Mouse (Mus musculus) C2C12 (cell line): ENCODE measurements around the gene Tspan9.

Source experiments
- CEBPB ChIP-seq: IDR thresholded peaks from one replicate; pipeline ENCODE4 v1.6.1; 2011; ENCODE audit warnings: low read depth, mild to moderate bottlenecking, control low read depth, moderate library complexity
- CTCF ChIP-seq: IDR thresholded peaks from one replicate; pipeline ENCODE4 v1.5.1; 2011; ENCODE audit not compliant: control insufficient read depth, insufficient read depth, insufficient read length
- FOSL1 ChIP-seq: IDR thresholded peaks from one replicate; pipeline ENCODE4 v1.8.0; 2011; ENCODE audit warnings: mild to moderate bottlenecking, low read length; ENCODE audit not compliant: poor library complexity, insufficient read depth, severe bottlenecking
- MAX ChIP-seq: IDR thresholded peaks from one replicate; pipeline ENCODE4 v1.6.1; 2011; ENCODE audit warnings: mild to moderate bottlenecking, control low read depth
- MYOD1 ChIP-seq: IDR thresholded peaks from one replicate; pipeline ENCODE4 v1.6.1; 2011; ENCODE audit warnings: low read depth; ENCODE audit not compliant: control insufficient read depth, insufficient read length
- MYOG ChIP-seq: IDR thresholded peaks from one replicate; pipeline ENCODE4 v1.6.1; 2011; ENCODE audit not compliant: control insufficient read depth, insufficient read length; ENCODE audit errors: extremely low read depth
- USF1 ChIP-seq: IDR thresholded peaks from one replicate; pipeline ENCODE4 v1.6.1; 2011; ENCODE audit warnings: low read depth, mild to moderate bottlenecking, control low read depth, moderate library complexity

DNA sequence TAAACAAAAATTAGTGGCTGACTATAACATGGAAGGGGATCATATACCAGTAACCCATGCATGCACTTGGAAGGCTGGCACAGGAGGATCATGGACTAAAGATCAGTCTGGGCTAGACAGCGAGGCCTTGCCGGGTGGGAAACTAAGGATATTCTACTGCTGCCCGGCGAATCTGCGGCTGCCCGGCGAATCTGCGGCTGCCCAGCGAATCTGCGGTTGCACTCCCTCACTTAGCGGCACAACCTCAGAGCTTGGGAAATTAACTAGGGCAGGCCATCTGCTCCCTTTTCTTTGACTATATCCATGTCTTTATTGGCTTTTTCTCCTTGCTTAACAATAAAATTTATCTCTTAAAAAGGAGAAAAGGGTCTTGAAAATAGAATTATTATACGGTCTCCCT lies 14.6 kb upstream of the Tspan9 start:
- TF ChIP-seq USF1 (no peak), CTCF (no peak), MYOD1 (no peak), MAX (no peak), MYOG (no peak), FOSL1 (no peak), CEBPB (no peak)
